Mouse (Mus musculus) MEL (cell line): Measurements from ENCODE around the gene Polr3c. TPM values are rescaled to one million over a fixed set of nuclear protein-coding genes. Genes with fewer than 3 reads are reported as not detected.

Source experiments
- DNase-seq: peaks from one replicate; pipeline ENCODE4 v3.0.0; 2011; ENCODE audit warnings: low read depth, low spot score
- H3K27ac ChIP-seq: 2 replicates; pipeline ENCODE4 v1.5.1; 2012; ENCODE audit warnings: low read depth, mild to moderate bottlenecking, control low read depth, low read length, moderate library complexity; ENCODE audit not compliant: control insufficient read depth
- H3K27me3 ChIP-seq, 2 experiments: fragments of 150-350 bp in 1 of 2; sonication (generic) in 1 of 2; 2 replicates each; pipeline ENCODE4 v1.6.1; 2012; ENCODE audit warnings: low read length in 2 of 2, mild to moderate bottlenecking in 2 of 2, improper control_type of control experiment in 1 of 2, moderate library complexity in 1 of 2; ENCODE audit not compliant: insufficient read depth in 2 of 2, control insufficient read depth in 1 of 2
- H3K36me3 ChIP-seq, 2 experiments: 2 replicates each; pipeline ENCODE4 v1.6.1; 2012 to 2014; ENCODE audit warnings: low read length in 2 of 2, improper control_type of control experiment in 1 of 2, inconsistent platforms in 1 of 2, mild to moderate bottlenecking in 1 of 2; ENCODE audit not compliant: insufficient read depth in 2 of 2, control insufficient read depth in 1 of 2
- H3K4me1 ChIP-seq, 2 experiments: fragments of 150-350 bp in 1 of 2; sonication (generic) in 1 of 2; 2 replicates each; pipeline ENCODE4 v1.6.1; 2012; ENCODE audit warnings: low read length in 2 of 2, improper control_type of control experiment in 1 of 2, mild to moderate bottlenecking in 1 of 2; ENCODE audit not compliant: insufficient read depth in 2 of 2, control insufficient read depth in 1 of 2
- H3K4me3 ChIP-seq, 2 experiments: fragments of 150-350 bp in 1 of 2; sonication (generic) in 1 of 2; 2 replicates each; pipeline ENCODE4 v1.5.1; 2012; ENCODE audit warnings: low read depth in 2 of 2, low read length in 2 of 2, mild to moderate bottlenecking in 2 of 2, moderate library complexity in 2 of 2, control low read depth in 1 of 2, improper control_type of control experiment in 1 of 2; ENCODE audit not compliant: control insufficient read depth in 1 of 2, insufficient read depth in 1 of 2
- H3K79me2 ChIP-seq: 2 replicates; pipeline ENCODE4 v1.6.1; 2012; ENCODE audit warnings: mild to moderate bottlenecking, low read length, moderate library complexity; ENCODE audit not compliant: control insufficient read depth, poor library complexity, insufficient read depth
- H3K9ac ChIP-seq: 2 replicates; pipeline ENCODE4 v1.6.1; 2012; ENCODE audit warnings: low read depth, mild to moderate bottlenecking, control low read depth, low read length, moderate library complexity; ENCODE audit not compliant: control insufficient read depth, poor library complexity, severe bottlenecking
- H3K9me3 ChIP-seq: fragments of 150-350 bp; sonication (generic); replicated peaks from 2 replicates; pipeline ENCODE4 v1.6.1; 2012; ENCODE audit warnings: mild to moderate bottlenecking, low read length, improper control_type of control experiment, moderate library complexity; ENCODE audit not compliant: insufficient read depth
- BHLHE40 ChIP-seq: IDR thresholded peaks from 2 replicates; pipeline ENCODE4 v1.6.1; 2012; ENCODE audit warnings: low read depth, mild to moderate bottlenecking, inconsistent platforms, low read length, improper control_type of control experiment, borderline replicate concordance
- CHD1 ChIP-seq: IDR thresholded peaks from 2 replicates; pipeline ENCODE4 v1.6.1; 2012; ENCODE audit warnings: low read depth, mild to moderate bottlenecking, inconsistent platforms, low read length, improper control_type of control experiment
- CTCF ChIP-seq, 3 experiments: IDR thresholded peaks in 2 of 3; conservative IDR thresholded peaks in 1 of 3; 2 replicates each; pipeline ENCODE4 v1.5.1; 2011 to 2012; ENCODE audit warnings: low read length in 3 of 3, low read depth in 2 of 3, mild to moderate bottlenecking in 2 of 3, improper control_type of control experiment in 1 of 3, inconsistent platforms in 1 of 3, mixed read lengths in 1 of 3, moderate library complexity in 1 of 3; ENCODE audit not compliant: control insufficient read depth in 1 of 3, insufficient read depth in 1 of 3, poor library complexity in 1 of 3, severe bottlenecking in 1 of 3
- ELF1 ChIP-seq: IDR thresholded peaks from 2 replicates; pipeline ENCODE4 v1.6.1; 2014; ENCODE audit warnings: low read depth, mild to moderate bottlenecking, inconsistent platforms, low read length, improper control_type of control experiment, moderate library complexity
- EP300 ChIP-seq, 2 experiments: IDR thresholded peaks; 2 replicates each; pipeline ENCODE4 v1.6.1; 2011; ENCODE audit warnings: improper control_type of control experiment in 2 of 2, low read length in 2 of 2, low read depth in 1 of 2, mild to moderate bottlenecking in 1 of 2
- GABPA ChIP-seq: IDR thresholded peaks from 2 replicates; pipeline ENCODE4 v1.6.1; 2012; ENCODE audit warnings: low read depth, mild to moderate bottlenecking, inconsistent platforms, low read length, improper control_type of control experiment, moderate library complexity
- GATA1 ChIP-seq: IDR thresholded peaks from 2 replicates; pipeline ENCODE4 v1.6.1; 2011; ENCODE audit warnings: low read depth, low read length, improper control_type of control experiment
- HCFC1 ChIP-seq: IDR thresholded peaks from 2 replicates; pipeline ENCODE4 v1.6.1; 2012; ENCODE audit warnings: low read depth, mild to moderate bottlenecking, inconsistent platforms, low read length, improper control_type of control experiment, moderate library complexity
- KAT2A ChIP-seq: conservative IDR thresholded peaks from 2 replicates; pipeline ENCODE4 v1.6.1; 2012; ENCODE audit warnings: low read depth, low read length, improper control_type of control experiment, inconsistent platforms
- MAFK ChIP-seq: IDR thresholded peaks from 2 replicates; pipeline ENCODE4 v1.6.1; 2011; ENCODE audit warnings: low read depth, mild to moderate bottlenecking, low read length, improper control_type of control experiment, borderline replicate concordance
- MAZ ChIP-seq: IDR thresholded peaks from 2 replicates; pipeline ENCODE4 v1.6.1; 2012; ENCODE audit warnings: low read depth, mild to moderate bottlenecking, inconsistent platforms, low read length, improper control_type of control experiment
- MXI1 ChIP-seq: IDR thresholded peaks from 2 replicates; pipeline ENCODE4 v1.6.1; 2011; ENCODE audit warnings: mild to moderate bottlenecking, low read depth, low read length, improper control_type of control experiment
- MYC ChIP-seq: IDR thresholded peaks from 2 replicates; pipeline ENCODE4 v1.6.1; 2011; ENCODE audit warnings: low read depth, mild to moderate bottlenecking, low read length, improper control_type of control experiment, moderate library complexity
- NELFE ChIP-seq: IDR thresholded peaks from 2 replicates; pipeline ENCODE4 v1.6.1; 2011; ENCODE audit warnings: low read depth, low read length, improper control_type of control experiment
- NRF1 ChIP-seq: IDR thresholded peaks from 2 replicates; pipeline ENCODE4 v1.6.1; 2014; ENCODE audit warnings: low read depth, mild to moderate bottlenecking, inconsistent platforms, low read length, improper control_type of control experiment, moderate library complexity; ENCODE audit not compliant: poor library complexity, insufficient read depth, severe bottlenecking
- POLR2A ChIP-seq, 2 experiments: IDR thresholded peaks; 2 replicates each; pipeline ENCODE4 v1.6.1; 2011 to 2012; ENCODE audit warnings: low read length in 2 of 2, mild to moderate bottlenecking in 2 of 2, control low read depth in 1 of 2, improper control_type of control experiment in 1 of 2, low read depth in 1 of 2, moderate library complexity in 1 of 2; ENCODE audit not compliant: control insufficient read depth in 1 of 2, insufficient read depth in 1 of 2, poor library complexity in 1 of 2
- POLR2AphosphoS5 ChIP-seq: IDR thresholded peaks from 2 replicates; pipeline ENCODE4 v1.6.1; 2012; ENCODE audit warnings: low read depth, borderline replicate concordance, mild to moderate bottlenecking, inconsistent platforms, low read length, moderate library complexity, mixed read lengths
- RAD21 ChIP-seq: IDR thresholded peaks from 2 replicates; pipeline ENCODE4 v1.6.1; 2011; ENCODE audit warnings: mild to moderate bottlenecking, low read depth, low read length, improper control_type of control experiment
- RCOR1 ChIP-seq: IDR thresholded peaks from 2 replicates; pipeline ENCODE4 v1.6.1; 2012; ENCODE audit warnings: low read depth, mild to moderate bottlenecking, inconsistent platforms, low read length, improper control_type of control experiment
- SIN3A ChIP-seq: IDR thresholded peaks from 2 replicates; pipeline ENCODE4 v1.6.1; 2012; ENCODE audit warnings: low read length, improper control_type of control experiment, inconsistent platforms
- SMC3 ChIP-seq: IDR thresholded peaks from 2 replicates; pipeline ENCODE4 v1.6.1; 2011; ENCODE audit warnings: low read depth, low read length, improper control_type of control experiment
- TCF12 ChIP-seq: IDR thresholded peaks from 2 replicates; pipeline ENCODE4 v1.6.1; 2014; ENCODE audit warnings: low read depth, mild to moderate bottlenecking, inconsistent platforms, low read length, improper control_type of control experiment, moderate library complexity
- USF2 ChIP-seq, 2 experiments: IDR thresholded peaks; 2 replicates each; pipeline ENCODE4 v1.6.1; 2011 to 2012; ENCODE audit warnings: improper control_type of control experiment in 2 of 2, low read length in 2 of 2, borderline replicate concordance in 1 of 2, inconsistent platforms in 1 of 2, low read depth in 1 of 2, mild to moderate bottlenecking in 1 of 2; ENCODE audit not compliant: insufficient read depth in 1 of 2
- ZC3H11A ChIP-seq: IDR thresholded peaks from 2 replicates; pipeline ENCODE4 v1.6.1; 2012; ENCODE audit warnings: low read depth, mild to moderate bottlenecking, inconsistent platforms, low read length, improper control_type of control experiment
- ZMIZ1 ChIP-seq: IDR thresholded peaks from 2 replicates; pipeline ENCODE4 v1.6.1; 2012; ENCODE audit warnings: low read depth, mild to moderate bottlenecking, inconsistent platforms, low read length, improper control_type of control experiment, moderate library complexity
- polyA plus RNA-seq, 2 experiments: library from polyadenylated mRNA; stranded (reverse) in 1 of 2; unstranded in 1 of 2; fragments of >175 nt in 1 of 2; fragments of >200 nt in 1 of 2; gene quantifications; 2 replicates each; pipeline versions ENCODE4 v1.2.1 to v1.2.4; 2012; ENCODE audit warnings: low replicate concordance in 2 of 2, low read depth in 1 of 2; ENCODE audit not compliant: insufficient read length in 2 of 2, insufficient read depth in 1 of 2, missing spikeins in 1 of 2
- total RNA-seq: library from RNA; depleted of rRNA; stranded (reverse); fragments of 300-350 nt; gene quantifications from 2 replicates; pipeline ENCODE4 v1.2.3, GENCODE M21; 2012

Gene Polr3c
- total and polyA plus RNA-seq, 3 experiments = 48.3 to 224 (median 122) TPM

GRCm38 (mm10) chr3:96707903-96708683, 19.3 kb downstream of the Polr3c start, which contains the start of gene Nudt17:
Nudt17 (minus strand) TSS chr3:96708562.
- Histone ChIP-seq H3K9ac (peak within 1 kb of the TSS; percentile 77), H3K4me1 (peaks cover 0 to 12% of the 10 kb centered on the region in 2 experiments; a peak in 2 of 4 replicates), H3K9me3 (no peaks in the 10 kb centered on the region), H3K4me3 (peak within 1 kb of the TSS; percentile 62 to 71), H3K27ac (no peak within 1 kb of the TSS), H3K79me2 (no peaks in the 10 kb centered on the region; the same call in 1 of the 2 replicates), H3K27me3 (no peaks in the 10 kb centered on the region), H3K36me3 (peaks cover 3% of the 10 kb centered on the region in 2 experiments; a peak in 3 of 4 replicates)
- no peak for TF ChIP-seq MAFK
- TF ChIP-seq NRF1 = peak; percentile 68
- TF ChIP-seq GABPA = no peak
- TF ChIP-seq USF2 (IDR thresholded peaks at IDR 0.05; ENCODE audit: borderline replicate concordance in 1 of 2, insufficient read depth in 1 of 2, low read depth in 1 of 2, low read length in 2 of 2) = no peak
- TF ChIP-seq CTCF (IDR thresholded peaks at IDR 0.05 in 2 of 3, conservative IDR thresholded peaks at IDR 0.05 in 1 of 3; ENCODE audit: control insufficient read depth in 1 of 3, insufficient read depth in 1 of 3, low read depth in 2 of 3, low read length in 3 of 3, poor library complexity in 1 of 3, severe bottlenecking in 1 of 3) = peak; percentile 92 to 100 (median 99)
- TF ChIP-seq MXI1 = peak; percentile 65
- TF ChIP-seq MAZ = peak; percentile 81
- TF ChIP-seq BHLHE40 = peak; percentile 68; the same call in 1 of the 2 replicates
- peak; percentile 92 for TF ChIP-seq SMC3
- TF ChIP-seq SIN3A = peak; percentile 81
- 0 out of 2 replicates have a peak, but pooled peaks have one; percentile 72 for TF ChIP-seq CHD1
- peak in 1 of 2 experiments; percentile 43; a peak in 1 of 4 replicates for TF ChIP-seq POLR2A (IDR thresholded peaks at IDR 0.05; ENCODE audit: control insufficient read depth in 1 of 2, insufficient read depth in 1 of 2, low read depth in 1 of 2, low read length in 2 of 2, poor library complexity in 1 of 2)
- TF ChIP-seq MYC = peak; percentile 65; the same call in 1 of the 2 replicates
- TF ChIP-seq NELFE = peak; percentile 18; the same call in 1 of the 2 replicates
- TF ChIP-seq RAD21 = peak; percentile 77
- TF ChIP-seq HCFC1 = peak; percentile 66
- peak; percentile 78 for TF ChIP-seq ELF1
- TF ChIP-seq RCOR1 = peak; percentile 33; the same call in 1 of the 2 replicates
- TF ChIP-seq ZMIZ1 = no peak; the same call in 1 of the 2 replicates
- TF ChIP-seq POLR2AphosphoS5 = no peak
- TF ChIP-seq KAT2A = no peak; the same call in 1 of the 2 replicates
- TF ChIP-seq TCF12 = peak; percentile 58
- peak; percentile 88 for TF ChIP-seq ZC3H11A
- TF ChIP-seq EP300 (IDR thresholded peaks at IDR 0.05; ENCODE audit: low read depth in 1 of 2, low read length in 2 of 2) = peak in 1 of 2 experiments; percentile 21; a peak in 1 of 4 replicates
- no peak for TF ChIP-seq GATA1
- DNase-seq = peak; percentile 88
